Comparison of ENCODE assay signal across 40 mouse cellular contexts in the genomic region with DNA sequence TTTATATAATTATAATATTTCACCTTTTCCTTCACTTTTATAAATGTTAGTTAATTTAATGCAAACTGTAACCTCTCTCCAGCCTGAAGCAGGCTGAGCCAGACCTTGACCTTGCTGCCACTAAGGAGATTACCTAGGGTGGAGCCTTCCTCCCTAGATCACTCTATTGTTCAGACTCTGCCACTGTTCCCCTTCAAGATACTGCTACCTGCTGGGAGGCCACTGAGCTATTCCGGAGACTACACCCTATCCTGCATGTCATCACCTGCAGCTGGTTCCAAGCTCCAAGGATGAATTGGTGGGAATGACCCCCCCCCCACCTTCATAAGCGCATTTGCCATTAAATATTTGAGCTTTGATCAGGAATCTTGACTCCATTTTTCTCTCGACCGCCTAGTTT. TPM values are rescaled to one million over a fixed set of nuclear protein-coding genes. Genes with fewer than 3 reads are reported as not detected.
"Had no signal": no experiment of that assay in that cellular context is flagged by ENCODE, and none has a peak within 500 bp of the region (broad histone marks: within the 10 kb centered on the region; RNA-seq: fewer than 3 reads in every experiment).

No protein-coding gene starts in this region.

RNA-seq across cellular contexts. Expression of a gene that starts 58.8 kb away (rescaled TPM):
- total RNA-seq: heart, postnatal 10 days; heart, postnatal 14 days; heart, postnatal 25 days; heart, postnatal 36 days; heart, postnatal 4 days; hematopoietic stem cell, adult 5-6 weeks; hindbrain, postnatal 0 days; layer of hippocampus, adult 18-20 months; layer of hippocampus, adult 2 months; layer of hippocampus, adult 8-10 months; layer of hippocampus, postnatal 10 days; layer of hippocampus, postnatal 14 days; layer of hippocampus, postnatal 25 days; layer of hippocampus, postnatal 36 days; left cerebral cortex, adult 18-20 months; left cerebral cortex, adult 2 months; left cerebral cortex, adult 8-10 months had no signal
- polyA plus RNA-seq: heart, embryonic 12.5 days; heart, embryonic 13.5 days; heart, embryonic 14.5 days; heart, embryonic 15.5 days; heart, embryonic 16.5 days; heart, postnatal 0 days; hindbrain, embryonic 10.5 days; hindbrain, embryonic 11.5 days; hindbrain, embryonic 12.5 days; hindbrain, embryonic 13.5 days; hindbrain, embryonic 14.5 days; hindbrain, embryonic 15.5 days; hindbrain, embryonic 16.5 days; hindbrain, postnatal 0 days; intestine, embryonic 14.5 days; intestine, embryonic 15.5 days; intestine, embryonic 16.5 days; intestine, postnatal 0 days; kidney, adult 2 months; kidney, embryonic 14.5 days; kidney, embryonic 15.5 days; kidney, embryonic 16.5 days; kidney, postnatal 0 days; large intestine, adult 2 months had no signal
